Mouse (Mus musculus) liver, adult 2 months (tissue): ENCODE data around the gene 1110012L19Rik. TPM values are rescaled to one million over a fixed set of nuclear protein-coding genes. Genes with fewer than 3 reads are reported as not detected.
"Not testable (repeated sequence)": the region's sequence is repeated elsewhere in the genome, so short reads cannot be mapped to it uniquely, and the experiment has no call there.

Experiments
- DNase-seq: peaks from one replicate; pipeline ENCODE4 v3.0.0-alpha.2; 2011; ENCODE audit warnings: low read depth, low spot score; ENCODE audit errors: extremely low read depth
- H3K27ac ChIP-seq: fragments of 200-500 bp; replicated peaks from 2 replicates; pipeline ENCODE4 v1.5.1; 2012; ENCODE audit warnings: low read depth, mild to moderate bottlenecking, control low read depth, inconsistent platforms, low read length; ENCODE audit not compliant: insufficient read depth
- H3K27me3 ChIP-seq: fragments of 200-500 bp; 2 replicates; pipeline ENCODE4 v1.6.1; 2012; ENCODE audit warnings: mild to moderate bottlenecking, moderate library complexity, low read length, inconsistent platforms; ENCODE audit not compliant: control insufficient read depth, insufficient read depth
- H3K36me3 ChIP-seq: fragments of 200-500 bp; 2 replicates; pipeline ENCODE4 v1.6.1; 2012; ENCODE audit warnings: low read length, inconsistent platforms; ENCODE audit not compliant: control insufficient read depth, insufficient read depth
- H3K4me1 ChIP-seq: fragments of 200-500 bp; 2 replicates; pipeline ENCODE4 v1.6.1; 2011; ENCODE audit warnings: low read length; ENCODE audit not compliant: control insufficient read depth, insufficient read depth
- H3K4me3 ChIP-seq: fragments of 200-500 bp; 2 replicates; pipeline ENCODE4 v1.5.1; 2011; ENCODE audit warnings: low read depth, mild to moderate bottlenecking, control low read depth, low read length, moderate library complexity; ENCODE audit not compliant: insufficient read depth
- H3K79me2 ChIP-seq: fragments of 200-500 bp; 2 replicates; pipeline ENCODE4 v1.6.1; 2012; ENCODE audit warnings: inconsistent platforms, mild to moderate bottlenecking, low read length, moderate library complexity; ENCODE audit not compliant: control insufficient read depth, insufficient read depth
- H3K9ac ChIP-seq: fragments of 200-500 bp; 2 replicates; pipeline ENCODE4 v1.6.1; 2012; ENCODE audit warnings: low read depth, mild to moderate bottlenecking, control low read depth, inconsistent platforms, low read length
- CTCF ChIP-seq: fragments of 200-500 bp; IDR thresholded peaks from 2 replicates; pipeline ENCODE4 v1.5.1; 2011; ENCODE audit warnings: low read depth, low read length, control low read depth
- POLR2A ChIP-seq: fragments of 200-500 bp; IDR thresholded peaks from 2 replicates; pipeline ENCODE4 v1.6.1; 2011; ENCODE audit warnings: low read length, control low read depth; ENCODE audit not compliant: insufficient read depth; ENCODE audit errors: extremely low read depth
- WGBS: fragments of 180-500 bp; shearing (Covaris S2); methylation state at CpG from one replicate; pipeline ENCODE4 v1.1.7; 2018; 5-methylcytosine and 5-hydroxymethylcytosine counted together
- polyA plus RNA-seq: library from polyadenylated mRNA; depleted of rRNA; stranded (reverse); fragments of >200 nt; gene quantifications from 2 replicates; pipeline ENCODE4 v1.2.3, GENCODE M21; 2012; rRNA removed
- total RNA-seq: library from RNA; depleted of rRNA; stranded (reverse); fragments of >200 nt; gene quantifications from 2 replicates; pipeline ENCODE4 v1.2.3, GENCODE M21; 2014; rRNA removed

The 1110012L19Rik gene
- total and polyA plus RNA-seq, 2 experiments = 6.7 to 23.0 TPM

GRCm38 (mm10) chrX:70384917-70385275 is 781 bp upstream of the 1110012L19Rik start:
- H3K4me1 ChIP-seq = peaks cover 6% of the 10 kb centered on the region; the same call in 1 of the 2 replicates
- no peaks in the 10 kb centered on the region for H3K27me3 ChIP-seq
- 36% methylated on average over 3 of the region's 3 CpGs for WGBS
- H3K4me3 ChIP-seq = peak overlapping the region; percentile 75; the same call in 1 of the 2 replicates
- no peak for TF ChIP-seq POLR2A
- no peak for TF ChIP-seq CTCF
- H3K27ac ChIP-seq = peak overlapping the region; percentile 91
- no peak overlapping the region for H3K9ac ChIP-seq
- no peaks in the 10 kb centered on the region for H3K79me2 ChIP-seq
- H3K36me3 ChIP-seq = no peaks in the 10 kb centered on the region; the same call in 1 of the 2 replicates
- no peak for DNase-seq

DNA sequence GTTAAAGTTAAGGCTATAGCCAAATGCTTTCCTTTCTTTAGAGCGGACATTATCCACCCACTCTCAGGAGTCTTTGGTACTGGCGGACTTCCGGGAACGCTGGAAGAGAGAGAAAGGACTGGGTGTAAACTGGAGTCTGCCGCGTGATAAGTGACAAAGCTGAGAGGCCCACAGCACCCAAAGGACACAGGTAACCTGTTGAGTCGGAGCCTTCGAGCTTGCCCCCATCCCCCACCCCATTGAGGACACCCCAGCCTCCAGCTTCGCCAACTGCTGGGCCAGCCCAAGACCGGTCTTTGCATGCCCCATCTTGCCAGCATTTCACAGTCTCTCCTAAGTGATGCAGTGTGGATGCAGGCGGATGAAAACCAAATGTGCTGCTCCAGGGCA is 280 bp downstream of the 1110012L19Rik start:
- H3K36me3 ChIP-seq = no peaks in the 10 kb centered on the region; the same call in 1 of the 2 replicates
- peak overlapping the region; percentile 75 for H3K4me3 ChIP-seq
- no peaks in the 10 kb centered on the region for H3K27me3 ChIP-seq
- H3K27ac ChIP-seq = peak overlapping the region; percentile 91
- peaks cover 6% of the 10 kb centered on the region; the same call in 1 of the 2 replicates for H3K4me1 ChIP-seq
- peak overlapping the region; percentile 69 for H3K9ac ChIP-seq
- H3K79me2 ChIP-seq = no peaks in the 10 kb centered on the region
- 0% methylated on average over 11 of the region's 11 CpGs for WGBS
- DNase-seq = no peak
- TF ChIP-seq CTCF (no peak), POLR2A (no peak)

DNA sequence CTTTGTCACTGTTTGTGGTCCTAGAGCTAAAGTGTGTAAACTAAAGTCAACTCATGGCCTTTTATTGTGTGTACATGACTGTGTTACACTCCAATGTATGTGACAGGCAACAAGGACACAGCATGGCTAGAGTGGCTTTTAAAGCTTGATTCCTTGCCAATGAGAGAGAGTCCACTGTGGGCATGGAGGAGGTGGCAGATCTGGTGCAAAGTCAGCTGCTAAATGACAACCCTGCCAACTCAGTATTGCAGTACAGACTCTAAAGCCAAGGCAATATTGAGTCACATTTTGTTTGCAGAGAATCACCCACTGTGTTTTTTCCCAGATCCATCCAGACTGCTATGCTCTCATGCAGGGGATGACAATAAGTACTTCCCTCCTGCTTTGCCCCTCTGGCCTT is 7.0 kb downstream of the 1110012L19Rik start:
- not testable (repeated sequence) for H3K27me3 ChIP-seq, H3K36me3 ChIP-seq, H3K79me2 ChIP-seq, H3K9ac ChIP-seq, H3K4me1 ChIP-seq, H3K27ac ChIP-seq, H3K4me3 ChIP-seq
- DNase-seq = peak; percentile 74

DNA sequence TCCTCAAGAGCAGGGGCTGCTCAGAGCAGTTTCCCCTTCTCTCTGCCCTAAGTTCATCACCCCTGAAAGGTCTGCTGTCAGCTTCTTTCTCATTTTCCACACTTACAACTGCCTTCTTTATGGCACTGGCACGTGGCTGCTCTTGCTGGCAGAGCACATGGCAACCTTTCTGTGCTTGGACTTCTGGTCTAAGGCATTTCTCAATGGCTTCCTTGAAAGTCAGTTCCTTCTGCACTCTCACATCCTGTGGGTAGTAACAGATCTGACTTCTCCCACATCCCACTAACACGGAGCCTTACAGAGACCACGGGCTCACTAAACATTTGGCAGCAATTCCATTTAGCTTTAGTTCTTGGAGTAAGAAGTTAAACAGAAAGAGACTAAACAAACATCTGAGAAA is 39.8 kb downstream of the 1110012L19Rik start:
- 74% methylated on average over 3 of the region's 3 CpGs for WGBS
- H3K4me1 ChIP-seq, H3K36me3 ChIP-seq, H3K79me2 ChIP-seq, DNase-seq, H3K4me3 ChIP-seq, H3K27ac ChIP-seq, H3K9ac ChIP-seq, H3K27me3 ChIP-seq: not testable (repeated sequence)

Other genes starting within 250 kb of the 1110012L19Rik start
- 5.0 and 7.8 TPM in 2 replicates for gene Ids, start 20.8 kb upstream of the 1110012L19Rik start, total RNA-seq
- gene Ids, start 20.8 kb upstream of the 1110012L19Rik start, polyA plus RNA-seq = 6.4 and 7.4 TPM in 2 replicates
- 20.1 and 23.4 TPM in 2 replicates for gene Tmem185a, start 91.3 kb downstream of the 1110012L19Rik start, total RNA-seq
- 20.0 and 20.6 TPM in 2 replicates for gene Tmem185a, start 91.3 kb downstream of the 1110012L19Rik start, polyA plus RNA-seq